In the genomic region with DNA sequence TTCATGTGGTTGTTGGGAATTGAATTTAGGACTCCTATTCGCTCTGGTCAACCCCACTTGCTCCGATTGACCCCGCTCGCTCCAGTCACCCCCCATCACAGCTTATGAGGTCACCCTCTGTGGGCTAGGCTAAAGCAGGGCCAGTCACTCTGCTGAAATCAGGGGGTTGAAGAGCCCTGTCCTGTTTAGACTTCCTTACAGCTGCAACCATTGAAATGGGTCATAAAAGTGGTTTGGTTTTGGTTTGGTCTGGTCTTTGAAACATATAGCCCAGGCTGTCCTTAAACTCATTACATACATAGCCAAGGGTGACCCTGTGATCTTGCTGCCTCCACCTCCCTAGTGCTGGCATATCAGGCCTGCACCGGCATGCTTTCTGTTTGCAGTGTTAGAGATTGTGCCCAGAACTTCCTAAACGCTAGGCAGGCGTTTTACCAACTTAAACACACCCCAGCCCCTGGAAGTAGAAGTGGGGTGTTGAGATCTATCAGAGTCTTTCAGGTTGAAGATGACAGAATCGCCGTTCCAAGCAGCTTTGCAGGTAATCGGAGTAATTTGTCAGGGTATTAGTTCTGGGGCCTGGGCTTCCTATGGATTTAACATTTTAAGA, we compare ENCODE assay signal across 13 mouse cellular contexts. TPM values are rescaled to one million over a fixed set of nuclear protein-coding genes. Genes with fewer than 3 reads are reported as not detected.
A peak's percentile ranks its signal among the peaks of the same experiment; 100 is the strongest.
DNase-seq lines count a peak whose midpoint lies in the region; ATAC-seq and TF ChIP-seq lines count a peak whose summit lies in the region.
"Had no signal": no experiment of that assay in that cellular context is flagged by ENCODE, and none has a peak within 500 bp of the region (broad histone marks: within the 10 kb centered on the region; RNA-seq: fewer than 3 reads in every experiment).

No protein-coding gene starts in this region.

- 69% methylated on average over 10 of the region's 10 CpGs for WGBS in heart, embryonic 13.5 days
- 84% methylated on average over 10 of the region's 10 CpGs for WGBS in lung, embryonic 15.5 days
- 48% methylated on average over 10 of the region's 10 CpGs for WGBS in liver, embryonic 15.5 days (ENCODE audit: insufficient replicate concordance)
- 73% methylated on average over 10 of the region's 10 CpGs for WGBS in stomach, postnatal 0 days

- no peak overlapping the region for H3K4me3 ChIP-seq in heart, embryonic 13.5 days
- H3K4me3 ChIP-seq in lung, embryonic 15.5 days: no peak overlapping the region
- H3K4me3 ChIP-seq in liver, embryonic 15.5 days (replicated peaks): peak overlapping the region; percentile 30
- H3K4me3 ChIP-seq in stomach, postnatal 0 days (ENCODE audit: low read depth, low read length): no peak overlapping the region
- H3K4me3 ChIP-seq: embryonic facial prominence, embryonic 13.5 days; myocyte had no signal

- no peak for TF ChIP-seq CTCF in stomach, postnatal 0 days (IDR thresholded peaks at IDR 0.05; ENCODE audit: low read depth)

- no peaks in the 10 kb centered on the region for H3K9me3 ChIP-seq in heart, embryonic 13.5 days
- no peaks in the 10 kb centered on the region for H3K9me3 ChIP-seq in lung, embryonic 15.5 days
- H3K9me3 ChIP-seq in liver, embryonic 15.5 days (replicated peaks): no peaks in the 10 kb centered on the region
- H3K9me3 ChIP-seq in stomach, postnatal 0 days (ENCODE audit: control insufficient read depth, low read length): no peaks in the 10 kb centered on the region
- H3K9me3 ChIP-seq: embryonic facial prominence, embryonic 13.5 days had no signal

- no peak for DNase-seq in heart, adult 11 months
- no peak for DNase-seq in lung, adult 18-20 months
- no peak for DNase-seq in stomach, postnatal 0 days (ENCODE audit: low spot score)
- no peak for DNase-seq in thymus, postnatal 25 days
- DNase-seq: cerebellum, adult 11-12 months; thymus, postnatal 14 days had no signal

- H3K27ac ChIP-seq in heart, embryonic 13.5 days (replicated peaks): peak overlapping the region; percentile 80
- H3K27ac ChIP-seq in lung, embryonic 15.5 days: peak overlapping the region; percentile 43; the same call in 1 of the 2 replicates
- H3K27ac ChIP-seq in liver, embryonic 15.5 days (replicated peaks): peak overlapping the region; percentile 95
- H3K27ac ChIP-seq in stomach, postnatal 0 days (replicated peaks): no peak overlapping the region
- H3K27ac ChIP-seq: embryonic facial prominence, embryonic 13.5 days had no signal

- peak overlapping the region; percentile 32 for H3K4me2 ChIP-seq in heart, embryonic 13.5 days
- H3K4me2 ChIP-seq in lung, embryonic 15.5 days: no peak overlapping the region
- peak overlapping the region; percentile 63 for H3K4me2 ChIP-seq in liver, embryonic 15.5 days
- H3K4me2 ChIP-seq in stomach, postnatal 0 days (replicated peaks; ENCODE audit: low read depth): no peak overlapping the region
- H3K4me2 ChIP-seq: embryonic facial prominence, embryonic 13.5 days had no signal

- no peak for TF ChIP-seq EP300 in stomach, postnatal 0 days (optimal IDR thresholded peaks at IDR 0.05)

- H3K9ac ChIP-seq in heart, embryonic 13.5 days: 0 out of 2 replicates have a peak overlapping the region, but pooled peaks have one; percentile 2
- H3K9ac ChIP-seq in lung, embryonic 15.5 days: no peak overlapping the region
- H3K9ac ChIP-seq in liver, embryonic 15.5 days: peak overlapping the region; percentile 33; the same call in 1 of the 2 replicates
- H3K9ac ChIP-seq in stomach, postnatal 0 days (ENCODE audit: low read length): no peak overlapping the region
- H3K9ac ChIP-seq: embryonic facial prominence, embryonic 13.5 days had no signal

- H3K4me1 ChIP-seq in heart, embryonic 13.5 days: peaks cover 77% of the 10 kb centered on the region
- peaks cover 30% of the 10 kb centered on the region for H3K4me1 ChIP-seq in lung, embryonic 15.5 days
- peaks cover 75% of the 10 kb centered on the region for H3K4me1 ChIP-seq in liver, embryonic 15.5 days (replicated peaks)
- H3K4me1 ChIP-seq in stomach, postnatal 0 days (replicated peaks; ENCODE audit: control insufficient read depth, insufficient read depth): no peaks in the 10 kb centered on the region

- H3K36me3 ChIP-seq in heart, embryonic 13.5 days: no peaks in the 10 kb centered on the region
- no peaks in the 10 kb centered on the region for H3K36me3 ChIP-seq in lung, embryonic 15.5 days
- H3K36me3 ChIP-seq in liver, embryonic 15.5 days (replicated peaks): no peaks in the 10 kb centered on the region
- no peaks in the 10 kb centered on the region for H3K36me3 ChIP-seq in stomach, postnatal 0 days (ENCODE audit: control insufficient read depth, insufficient read depth, low read length)
- H3K36me3 ChIP-seq: embryonic facial prominence, embryonic 13.5 days had no signal

- ATAC-seq in heart, embryonic 13.5 days (ENCODE audit: extremely low read depth, insufficient number of reproducible peaks, low FRiP score, low TSS enrichment): no peak
- ATAC-seq in lung, embryonic 15.5 days (ENCODE audit: borderline replicate concordance, extremely low read depth, low FRiP score, low TSS enrichment): no peak
- ATAC-seq in erythroblast, adult 5-6 weeks (replicated peaks; ENCODE audit: low FRiP score, poor library complexity, severe bottlenecking): peak; percentile 64
- ATAC-seq in liver, embryonic 15.5 days (ENCODE audit: insufficient read depth): peak; percentile 66
- no peak for ATAC-seq in stomach, postnatal 0 days (ENCODE audit: low FRiP score, low TSS enrichment)
- ATAC-seq: Patski had no signal

- H3K27me3 ChIP-seq in heart, embryonic 13.5 days (replicated peaks): no peaks in the 10 kb centered on the region
- no peaks in the 10 kb centered on the region for H3K27me3 ChIP-seq in lung, embryonic 15.5 days
- no peaks in the 10 kb centered on the region for H3K27me3 ChIP-seq in liver, embryonic 15.5 days
- no peaks in the 10 kb centered on the region for H3K27me3 ChIP-seq in stomach, postnatal 0 days (ENCODE audit: control insufficient read depth, insufficient read depth, low read length)
- H3K27me3 ChIP-seq: Patski had no signal

RNA-seq across cellular contexts. Expression of a gene that starts 5.8 kb away (rescaled TPM):
- 28.5 and 35.1 TPM in 2 replicates for polyA plus RNA-seq in heart, embryonic 13.5 days (2015; fragmentation: Nextera tagmentation; extraction: Ambion mirVana)
- polyA plus RNA-seq in lung, embryonic 15.5 days (2015; fragmentation: Nextera tagmentation; extraction: Ambion mirVana): 15.5 and 15.9 TPM in 2 replicates
- total RNA-seq in erythroblast, adult 5-6 weeks (2015; ENCODE audit: low replicate concordance): 6.0 and 12.5 TPM in 2 replicates
- total RNA-seq in erythroblast, adult 5-6 weeks (2017; ENCODE audit: low replicate concordance): 8.1 and 10.9 TPM in 2 replicates
- polyA plus RNA-seq in liver, embryonic 15.5 days (2015; fragmentation: Nextera tagmentation; extraction: Ambion mirVana): 10.7 and 14.0 TPM in 2 replicates
- 19.5 and 20.1 TPM in 2 replicates for polyA plus RNA-seq in stomach, postnatal 0 days (2015; fragmentation: Nextera tagmentation; extraction: Ambion mirVana)

Comparison
In these comparisons a context has a peak if more than half of its experiments do, and no peak if none do; other contexts are left out.
1. ATAC-seq: peak in erythroblast, adult 5-6 weeks (single experiment) and liver, embryonic 15.5 days (single experiment); none in heart, embryonic 13.5 days (single experiment), lung, embryonic 15.5 days (single experiment) and stomach, postnatal 0 days (single experiment).
2. H3K4me2 ChIP-seq: peak in heart, embryonic 13.5 days (single experiment) and liver, embryonic 15.5 days (single experiment); none in lung, embryonic 15.5 days (single experiment) and stomach, postnatal 0 days (single experiment).
3. H3K9ac ChIP-seq: peak in heart, embryonic 13.5 days (single experiment) and liver, embryonic 15.5 days (single experiment); none in lung, embryonic 15.5 days (single experiment) and stomach, postnatal 0 days (single experiment).